Mouse (Mus musculus): ENCODE measurements around the gene Cep63. TPM values are rescaled to one million over a fixed set of nuclear protein-coding genes. Genes with fewer than 3 reads are reported as not detected.

Cep63 gene
- 10 to 100 TPM; 30.3 to 32.8 TPM for total RNA-seq (2021)

GRCm38 (mm10) chr9:102625983-102626838 is at the start of gene Cep63, which contains the start of gene Anapc13:
Gene Cep63, minus strand, starts transcription at chr9:102626534.
Gene Anapc13, plus strand, starts transcription at chr9:102626296.
- intact Hi-C loops (cut with DNase I) = loop anchor here (5.0 kb wide), 1 partner anchor 91 kb away; the partner anchor contains the start of gene Amotl2
- DNase-seq (ENCODE audit: low spot score in 2 of 2) = peak; percentile 99

GRCm38 (mm10) chr9:102675922-102676321 is 49.6 kb upstream of the Cep63 start:
- intact Hi-C loops (cut with DNase I) = no loop called here
- DNase-seq (ENCODE audit: low spot score in 2 of 2) = no peak

- intact Hi-C loops (cut with DNase I) = no loop called here
- DNase-seq (ENCODE audit: low spot score in 2 of 2) = no peak
Measured at GRCm38 (mm10) chr9:102673381-102673780, 47.0 kb upstream of the Cep63 start.

- intact Hi-C loops (cut with DNase I) = no loop called here
Measured at GRCm38 (mm10) chr9:102668906-102669305, 42.6 kb upstream of the Cep63 start.

GRCm38 (mm10) chr9:102668115-102668514 is 41.8 kb upstream of the Cep63 start:
- intact Hi-C loops (cut with DNase I) = no loop called here
- DNase-seq (ENCODE audit: low spot score in 2 of 2) = no peak

More at GRCm38 (mm10) chr9:102668906-102669305, 42.6 kb upstream of the Cep63 start:
- no peak for DNase-seq (ENCODE audit: low spot score in 2 of 2)

- DNase-seq (ENCODE audit: low spot score in 2 of 2) = no peak
- intact Hi-C loops (cut with DNase I) = no loop called here
Measured at GRCm38 (mm10) chr9:102656355-102657095, 30.2 kb upstream of the Cep63 start.

GRCm38 (mm10) chr9:102651199-102651720 is 24.9 kb upstream of the Cep63 start:
- intact Hi-C loops (cut with DNase I) = no loop called here
- no peak for DNase-seq (ENCODE audit: low spot score in 2 of 2)

- intact Hi-C loops (cut with DNase I) = no loop called here
- DNase-seq (ENCODE audit: low spot score in 2 of 2) = no peak
Measured at GRCm38 (mm10) chr9:102650637-102651036, 24.3 kb upstream of the Cep63 start.

GRCm38 (mm10) chr9:102649917-102650527 is 23.7 kb upstream of the Cep63 start:
- no peak for DNase-seq (ENCODE audit: low spot score in 2 of 2)
- intact Hi-C loops (cut with DNase I) = no loop called here

GRCm38 (mm10) chr9:102647010-102647409 is 20.7 kb upstream of the Cep63 start:
- intact Hi-C loops (cut with DNase I) = no loop called here
- DNase-seq (ENCODE audit: low spot score in 2 of 2) = no peak

GRCm38 (mm10) chr9:102645119-102645695 is 18.9 kb upstream of the Cep63 start:
- intact Hi-C loops (cut with DNase I) = no loop called here
- no peak for DNase-seq (ENCODE audit: low spot score in 2 of 2)

GRCm38 (mm10) chr9:102643486-102644101 is 17.3 kb upstream of the Cep63 start:
- peak in 1 of 2 experiments; percentile 12 for DNase-seq (ENCODE audit: low spot score in 2 of 2)
- intact Hi-C loops (cut with DNase I) = no loop called here

GRCm38 (mm10) chr9:102643071-102643485 is 16.7 kb upstream of the Cep63 start:
- no peak for DNase-seq (ENCODE audit: low spot score in 2 of 2)
- intact Hi-C loops (cut with DNase I) = no loop called here

GRCm38 (mm10) chr9:102641531-102641930 is 15.2 kb upstream of the Cep63 start:
- no peak for DNase-seq (ENCODE audit: low spot score in 2 of 2)
- intact Hi-C loops (cut with DNase I) = no loop called here

GRCm38 (mm10) chr9:102639510-102639909 is 13.2 kb upstream of the Cep63 start:
- DNase-seq (ENCODE audit: low spot score in 2 of 2) = no peak
- intact Hi-C loops (cut with DNase I) = loop anchor here (5.0 to 10.0 kb wide), 2 partner anchors 228 to 665 kb away; partner anchors contain the start of genes 1300017J02Rik and Topbp1

- intact Hi-C loops (cut with DNase I) = loop anchor here (5.0 to 10.0 kb wide), 2 partner anchors 228 to 666 kb away; partner anchors contain the start of genes 1300017J02Rik and Topbp1
- no peak for DNase-seq (ENCODE audit: low spot score in 2 of 2)
Measured at GRCm38 (mm10) chr9:102638963-102639362, 12.6 kb upstream of the Cep63 start.

- DNase-seq (ENCODE audit: low spot score in 2 of 2) = no peak
- intact Hi-C loops (cut with DNase I) = loop anchor here (2.0 to 10.0 kb wide), 3 partner anchors 148 to 668 kb away; partner anchors contain the start of genes 1300017J02Rik and Topbp1
Measured at GRCm38 (mm10) chr9:102637115-102637514, 10.8 kb upstream of the Cep63 start.

- intact Hi-C loops (cut with DNase I) = loop anchor here (2.0 to 10.0 kb wide), 3 partner anchors 148 to 668 kb away; partner anchors contain the start of genes 1300017J02Rik and Topbp1
- peak; percentile 34 to 53 for DNase-seq (ENCODE audit: low spot score in 2 of 2)
Measured at GRCm38 (mm10) chr9:102636553-102636952, 10.2 kb upstream of the Cep63 start.
